Mouse (Mus musculus) ovary, adult 10 weeks (tissue): ENCODE data around the gene Kcna6. TPM values are rescaled to one million over a fixed set of nuclear protein-coding genes. Genes with fewer than 3 reads are reported as not detected.

Experiments
- polyA plus RNA-seq: library from polyadenylated mRNA; stranded (reverse); fragments of 350-450 nt; fragmentation: Illumina TruSeq; extraction: RNeasy Lipid Tissue Mini Kit (QIAGEN cat#74804); gene quantifications from one replicate; pipeline ENCODE4 v1.2.3, GENCODE M21; 2014

Gene Kcna6
- polyA plus RNA-seq: 0.29 TPM

GRCm38 (mm10) chr6:126740211-126741142, at the start of gene Kcna6:
Gene Kcna6, minus strand, starts transcription at chr6:126740674.

Other genes starting within 250 kb of the Kcna6 start
- gene Kcna5, start 205.3 kb downstream of the Kcna6 start, polyA plus RNA-seq: 1.2 TPM
- 0.80 TPM for gene Kcna1, start 94.3 kb downstream of the Kcna6 start, polyA plus RNA-seq
- gene Ndufa9, start 108.5 kb upstream of the Kcna6 start, polyA plus RNA-seq: 57.3 TPM
- gene Akap3, start 112.4 kb upstream of the Kcna6 start, polyA plus RNA-seq: not detected
- not detected for gene Dyrk4, start 181.2 kb upstream of the Kcna6 start, polyA plus RNA-seq
- gene Rad51ap1, start 198.9 kb upstream of the Kcna6 start, polyA plus RNA-seq: 31.6 TPM
- gene D6Wsu163e, start 199.3 kb upstream of the Kcna6 start, polyA plus RNA-seq: 16.6 TPM